Mouse (Mus musculus): ENCODE data around the gene Tctn3.

Gene Tctn3

DNA sequence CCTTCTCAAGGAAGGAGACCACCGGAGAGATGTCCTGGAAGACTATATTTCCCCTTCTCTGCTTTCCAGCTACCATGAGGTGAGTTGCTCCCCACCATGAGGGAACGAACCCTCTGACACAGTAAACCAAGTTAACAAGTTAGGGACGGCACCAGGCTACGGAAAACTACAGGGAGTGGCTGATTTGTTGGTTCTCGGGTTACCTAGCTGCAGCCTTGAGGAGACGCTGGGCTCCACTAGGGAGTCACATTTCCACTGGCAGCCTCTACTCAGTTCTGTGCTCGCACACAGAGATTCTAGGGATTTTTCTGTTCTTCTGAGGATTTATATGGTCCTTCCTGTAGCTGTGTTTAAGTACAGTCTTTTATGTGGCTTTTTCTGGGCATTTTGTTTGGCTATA is 56.0 kb downstream of the Tctn3 start:
- DNase-seq (ENCODE audit: low spot score in 2 of 2): no peak

- no peak for DNase-seq (ENCODE audit: low spot score in 2 of 2)
These were observed 56.9 kb downstream of the Tctn3 start for GRCm38 (mm10) chr19:40555136-40555535.

DNA sequence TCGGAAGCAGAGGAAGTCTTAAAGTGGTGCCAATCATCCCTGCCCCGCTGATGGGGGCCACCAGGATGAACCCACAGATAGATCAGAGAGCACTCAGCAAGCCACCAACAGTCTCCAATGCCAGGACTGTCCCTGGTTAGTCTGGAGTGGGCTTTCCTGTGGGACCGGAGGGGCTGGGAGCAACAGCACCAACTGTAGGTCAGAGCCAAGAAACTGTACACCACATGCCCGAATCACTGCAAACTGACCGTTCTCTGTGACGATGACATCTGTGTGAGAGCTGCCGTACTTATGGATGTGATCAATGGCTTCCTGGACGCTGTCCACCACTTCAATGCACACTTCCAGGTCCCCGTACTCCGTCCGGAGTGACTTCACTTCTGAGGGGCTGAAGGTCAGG is 57.7 kb downstream of the Tctn3 start:
- no peak for DNase-seq (ENCODE audit: low spot score in 2 of 2)

GRCm38 (mm10) chr19:40553849-40554248 is 58.2 kb downstream of the Tctn3 start:
- DNase-seq (ENCODE audit: low spot score in 2 of 2): no peak

DNA sequence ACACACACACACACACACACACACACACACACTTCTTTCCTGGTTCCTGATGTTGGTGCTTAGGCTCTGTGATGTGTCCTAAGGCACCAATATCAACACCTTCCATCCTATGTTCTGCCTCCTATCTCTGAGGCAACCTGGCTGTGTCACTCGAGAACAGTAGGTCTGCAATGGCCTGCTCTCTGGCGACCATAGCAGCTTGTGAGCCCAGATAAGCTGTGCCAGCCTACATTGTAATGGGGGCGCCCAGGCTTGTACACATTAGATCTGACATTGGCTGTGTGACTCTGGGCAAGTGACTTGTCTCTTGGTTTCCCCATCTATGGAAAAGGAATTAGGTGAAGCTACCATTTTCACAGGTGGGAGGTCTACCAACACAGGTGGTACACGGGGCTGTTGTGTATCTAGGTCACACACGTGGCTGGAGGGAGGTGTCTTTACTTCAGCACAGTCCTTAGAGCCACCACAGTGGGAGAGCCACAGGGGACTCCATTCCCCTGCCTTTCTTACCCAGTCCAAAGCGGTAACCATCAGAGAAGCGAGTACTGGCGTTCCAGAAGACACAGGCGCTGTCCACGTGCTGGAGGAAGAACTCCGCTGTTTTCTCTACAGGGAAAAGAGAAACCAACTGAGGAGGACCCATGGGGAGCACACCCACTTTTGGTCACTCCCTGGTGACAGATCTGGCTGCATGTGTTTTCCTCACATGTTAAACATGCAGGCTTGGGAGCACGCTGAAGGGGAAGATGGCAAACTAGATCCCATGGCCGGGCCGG is 58.8 kb downstream of the Tctn3 start:
- no peak for DNase-seq (ENCODE audit: low spot score in 2 of 2)

- no peak for DNase-seq (ENCODE audit: low spot score in 2 of 2)
These were observed 62.4 kb downstream of the Tctn3 start for GRCm38 (mm10) chr19:40549516-40550135.

DNA sequence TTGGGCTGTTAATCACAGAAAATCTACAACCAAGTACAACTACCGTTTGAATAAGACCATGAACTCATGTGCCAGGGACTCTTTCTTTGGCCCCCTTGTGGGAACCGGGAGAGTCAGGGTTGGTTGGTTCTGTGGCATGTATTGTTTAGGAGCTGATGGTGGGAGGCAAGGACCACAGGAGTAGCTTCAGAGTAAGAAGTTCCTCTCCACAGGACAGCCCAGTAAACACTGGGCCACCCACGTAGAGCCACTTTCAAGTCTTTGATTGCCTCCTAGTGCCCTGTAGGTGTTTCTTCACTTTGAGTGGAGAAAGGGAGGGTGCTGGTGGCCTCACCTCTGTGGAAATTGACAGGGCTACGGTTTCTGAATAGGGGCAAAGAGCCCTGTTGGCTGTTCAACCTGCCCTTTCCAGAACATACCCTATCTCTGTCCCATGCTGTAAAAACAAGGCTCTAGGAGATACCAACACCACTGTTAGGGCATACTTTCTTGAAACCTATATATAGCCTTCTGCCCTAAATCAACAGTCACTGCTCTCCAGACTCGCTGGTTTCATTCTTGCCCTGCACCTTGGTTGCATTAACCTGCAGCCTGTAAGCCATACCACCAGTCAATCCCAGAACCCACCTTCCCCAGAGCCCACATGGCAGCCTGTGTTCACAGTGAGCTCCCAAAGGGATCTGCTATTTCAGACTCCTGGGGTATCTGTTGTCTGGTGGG is 63.1 kb downstream of the Tctn3 start:
- no peak for DNase-seq (ENCODE audit: low spot score in 2 of 2)

DNA sequence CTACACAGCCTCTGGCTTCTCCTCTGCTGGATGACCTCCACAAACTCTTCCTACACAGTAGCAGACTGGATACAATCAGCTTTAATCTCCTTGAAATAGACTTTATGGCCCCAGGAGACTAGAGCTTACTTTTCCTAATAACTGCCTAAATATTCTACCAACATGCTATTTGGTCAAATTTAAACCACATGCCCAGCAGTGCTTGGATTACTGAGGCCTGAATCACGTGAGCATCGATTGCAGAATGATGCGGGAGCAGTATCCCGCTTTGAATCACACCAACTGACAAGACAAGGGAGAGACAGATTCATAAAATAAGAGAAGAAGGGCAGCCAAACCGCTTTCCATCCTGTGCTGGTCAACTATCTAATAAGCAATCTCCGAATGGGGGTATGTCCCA is 63.6 kb downstream of the Tctn3 start:
- no peak for DNase-seq (ENCODE audit: low spot score in 2 of 2)
